ENCODE assay signal across 8 mouse cellular contexts in the genomic region with DNA sequence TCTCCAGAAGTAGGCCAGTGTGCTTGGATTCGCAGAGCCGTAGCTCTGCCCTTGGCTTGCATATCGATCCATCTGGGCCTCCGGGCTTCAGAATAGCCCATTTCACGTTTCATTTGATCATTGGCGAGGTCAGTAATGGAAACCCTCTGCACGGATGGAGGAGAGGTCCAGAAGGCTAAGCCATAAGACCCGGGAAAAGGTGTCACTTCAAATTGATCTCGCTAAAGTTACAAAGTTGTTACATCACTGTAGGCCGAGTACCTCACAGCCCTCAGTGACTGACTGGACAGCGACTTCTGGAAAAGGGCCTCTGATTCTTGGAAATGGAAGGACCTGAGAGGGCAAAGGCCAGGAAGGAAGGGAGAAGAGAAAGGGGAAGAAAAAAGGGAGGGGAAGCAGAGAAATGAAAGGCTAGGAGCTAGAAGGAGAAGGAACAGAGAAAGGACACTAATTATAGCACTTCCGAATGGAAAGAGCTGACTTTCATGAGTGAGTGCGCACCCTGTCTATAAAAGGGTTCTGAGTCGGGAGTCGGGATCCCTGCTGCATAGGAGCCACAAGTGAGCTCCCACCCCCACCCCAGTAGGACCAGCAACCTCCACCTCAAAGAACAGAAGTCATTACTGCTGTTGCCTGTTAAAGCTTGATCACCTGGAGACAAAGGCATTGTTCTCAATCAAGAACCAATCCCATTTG. TPM values are rescaled to one million over a fixed set of nuclear protein-coding genes. Genes with fewer than 3 reads are reported as not detected.
DNase-seq lines count a peak whose midpoint lies in the region; ATAC-seq and TF ChIP-seq lines count a peak whose summit lies in the region.

No protein-coding gene starts in this region.

- H3K9me3 ChIP-seq in lung, embryonic 14.5 days (ENCODE audit: low read depth, low read length), result no peaks in the 10 kb centered on the region
- peaks cover under 1% of the 10 kb centered on the region; the same call in 1 of the 2 replicates for H3K9me3 ChIP-seq in forebrain, embryonic 10.5 days
- H3K9me3 ChIP-seq in intestine, postnatal 0 days (ENCODE audit: control insufficient read depth), result no peaks in the 10 kb centered on the region
- no peaks in the 10 kb centered on the region for H3K9me3 ChIP-seq in neural tube, embryonic 15.5 days (replicated peaks)

- peaks cover 15% of the 10 kb centered on the region for H3K27me3 ChIP-seq in lung, embryonic 14.5 days (ENCODE audit: insufficient read depth, low read length)
- H3K27me3 ChIP-seq in forebrain, embryonic 10.5 days (ENCODE audit: poor library complexity, severe bottlenecking), result peaks cover 67% of the 10 kb centered on the region
- H3K27me3 ChIP-seq in intestine, postnatal 0 days (replicated peaks; ENCODE audit: control insufficient read depth, insufficient read depth, low read length), result no peaks in the 10 kb centered on the region; the same call in 1 of the 2 replicates
- no peaks in the 10 kb centered on the region for H3K27me3 ChIP-seq in neural tube, embryonic 15.5 days (replicated peaks)

- H3K36me3 ChIP-seq in lung, embryonic 14.5 days (ENCODE audit: insufficient read depth), result no peaks in the 10 kb centered on the region
- H3K36me3 ChIP-seq in forebrain, embryonic 10.5 days (replicated peaks), result no peaks in the 10 kb centered on the region
- H3K36me3 ChIP-seq in intestine, postnatal 0 days (ENCODE audit: control insufficient read depth, insufficient read depth), result no peaks in the 10 kb centered on the region
- H3K36me3 ChIP-seq in neural tube, embryonic 15.5 days, result no peaks in the 10 kb centered on the region

- peak overlapping the region; percentile 72 for H3K4me3 ChIP-seq in lung, embryonic 14.5 days (ENCODE audit: low read depth, low read length)
- H3K4me3 ChIP-seq in forebrain, embryonic 10.5 days, result peak overlapping the region; percentile 87
- H3K4me3 ChIP-seq in intestine, postnatal 0 days (ENCODE audit: low read depth, low read length), result peak overlapping the region; percentile 84
- peak overlapping the region; percentile 72 for H3K4me3 ChIP-seq in neural tube, embryonic 15.5 days (replicated peaks)

- no peak for DNase-seq in lung, embryonic 14.5 days
- no peak for DNase-seq in lung, postnatal 4 days
- DNase-seq in forebrain, embryonic 10.5 days (ENCODE audit: extremely low spot score, low spot score), result peak; percentile 25
- no peak for DNase-seq in frontal cortex, postnatal 36 days (ENCODE audit: low spot score in 2 of 2)
- DNase-seq in spleen, adult 18-20 months, result no peak
- DNase-seq in spleen, postnatal 4 days (ENCODE audit: low spot score in 2 of 2), result no peak

- no peak for ATAC-seq in lung, embryonic 14.5 days (ENCODE audit: insufficient read depth)
- ATAC-seq in intestine, postnatal 0 days, result peak; percentile 73
- ATAC-seq in neural tube, embryonic 15.5 days (ENCODE audit: low FRiP score), result peak; percentile 4; the same call in 1 of the 2 replicates

- H3K4me1 ChIP-seq in lung, embryonic 14.5 days (ENCODE audit: insufficient read depth), result no peaks in the 10 kb centered on the region; the same call in 1 of the 2 replicates
- peaks cover 49% of the 10 kb centered on the region for H3K4me1 ChIP-seq in forebrain, embryonic 10.5 days
- H3K4me1 ChIP-seq in intestine, postnatal 0 days (replicated peaks; ENCODE audit: control insufficient read depth, insufficient read depth, low read length), result peaks cover 6% of the 10 kb centered on the region; the same call in 1 of the 2 replicates
- peaks cover 32% of the 10 kb centered on the region for H3K4me1 ChIP-seq in neural tube, embryonic 15.5 days

- TF ChIP-seq CTCF in lung, embryonic 14.5 days (IDR thresholded peaks at IDR 0.05; ENCODE audit: low read depth), result no peak
- no peak for TF ChIP-seq CTCF in intestine, postnatal 0 days (IDR thresholded peaks at IDR 0.05; ENCODE audit: low read depth)

- 20% methylated on average over 15 of the region's 15 CpGs for WGBS in lung, embryonic 14.5 days
- WGBS in forebrain, embryonic 10.5 days, result 21% methylated on average over 15 of the region's 15 CpGs
- WGBS in intestine, postnatal 0 days, result 23% methylated on average over 15 of the region's 15 CpGs
- WGBS in neural tube, embryonic 15.5 days, result 18% methylated on average over 15 of the region's 15 CpGs

- H3K9ac ChIP-seq in lung, embryonic 14.5 days, result 0 out of 2 replicates have a peak overlapping the region, but pooled peaks have one; percentile 74
- peak overlapping the region; percentile 61; the same call in 1 of the 2 replicates for H3K9ac ChIP-seq in intestine, postnatal 0 days (ENCODE audit: low read depth, low read length)
- H3K9ac ChIP-seq in neural tube, embryonic 15.5 days (replicated peaks), result peak overlapping the region; percentile 90

- H3K27ac ChIP-seq in lung, embryonic 14.5 days (ENCODE audit: low read depth), result no peak overlapping the region
- H3K27ac ChIP-seq in forebrain, embryonic 10.5 days, result peak overlapping the region; percentile 89
- H3K27ac ChIP-seq in intestine, postnatal 0 days (ENCODE audit: low read depth, low read length), result peak overlapping the region; percentile 81
- H3K27ac ChIP-seq in neural tube, embryonic 15.5 days (replicated peaks), result peak overlapping the region; percentile 91

- H3K4me2 ChIP-seq in lung, embryonic 14.5 days, result peak overlapping the region; percentile 90
- H3K4me2 ChIP-seq in intestine, postnatal 0 days (replicated peaks; ENCODE audit: low read depth), result peak overlapping the region; percentile 91
- peak overlapping the region; percentile 72 for H3K4me2 ChIP-seq in neural tube, embryonic 15.5 days

RNA-seq across cellular contexts. Expression of a gene that starts 3.5 kb away (rescaled TPM):
- polyA plus RNA-seq in lung, embryonic 14.5 days (2014; fragmentation: Nextera tagmentation; extraction: Ambion mirVana), result 6.2 and 8.0 TPM in 2 replicates
- 3.8 and 4.1 TPM in 2 replicates for polyA plus RNA-seq in forebrain, embryonic 10.5 days (2016; fragmentation: Nextera tagmentation; extraction: Ambion mirVana)
- 6.3 and 7.2 TPM in 2 replicates for polyA plus RNA-seq in intestine, postnatal 0 days (2015; fragmentation: Nextera tagmentation; extraction: Ambion mirVana)
- 23.7 and 28.4 TPM in 2 replicates for polyA plus RNA-seq in neural tube, embryonic 15.5 days (2015; fragmentation: Nextera tagmentation; extraction: Ambion mirVana)
